Mouse (Mus musculus): Measurements from ENCODE around the gene Olfr1248.
"Not testable (repeated sequence)": the region's sequence is repeated elsewhere in the genome, so short reads cannot be mapped to it uniquely, and the experiment has no call there.

The Olfr1248 gene

DNA sequence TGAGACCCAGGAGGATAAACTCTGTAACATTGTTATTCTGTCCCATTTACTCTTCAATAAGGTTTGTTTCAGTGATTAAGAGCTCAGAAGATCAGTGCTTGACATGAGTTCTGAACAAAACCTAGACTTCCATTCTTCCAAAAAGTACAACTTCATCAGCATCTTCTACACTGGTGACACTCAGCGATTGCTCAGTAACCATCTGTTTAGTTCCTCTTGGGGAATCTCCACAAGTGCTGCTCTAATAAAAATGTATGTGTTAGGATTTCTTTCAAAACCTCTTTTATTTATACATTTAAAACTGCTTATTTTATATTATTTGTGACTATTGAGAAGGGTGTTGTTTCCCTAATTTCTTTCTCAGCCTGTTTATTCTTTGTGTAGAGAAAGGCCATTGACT, at the start of gene Olfr1248:
Gene Olfr1248, minus strand, starts transcription at position 101 of the 400 bp plus-strand sequence.
- not testable (repeated sequence) for DNase-seq (ENCODE audit: low spot score in 2 of 2)

- DNase-seq (ENCODE audit: low spot score in 2 of 2): no peak
These were observed 43.3 kb upstream of the Olfr1248 start, which contains the start of gene Olfr1250 for GRCm38 (mm10) chr2:89661367-89661766. TSS of gene Olfr1250 (minus strand) at chr2:89661467.

GRCm38 (mm10) chr2:89634883-89635282, 16.8 kb upstream of the Olfr1248 start, which contains the start of gene Olfr1249:
TSS of gene Olfr1249 (minus strand) at chr2:89634983.
- no peak for DNase-seq (ENCODE audit: low spot score in 2 of 2)

GRCm38 (mm10) chr2:89614030-89614429, 4.0 kb downstream of the Olfr1248 start, which contains the start of gene Olfr1247:
TSS of gene Olfr1247 (minus strand) at chr2:89614130.
- no peak for DNase-seq (ENCODE audit: low spot score in 2 of 2)

DNA sequence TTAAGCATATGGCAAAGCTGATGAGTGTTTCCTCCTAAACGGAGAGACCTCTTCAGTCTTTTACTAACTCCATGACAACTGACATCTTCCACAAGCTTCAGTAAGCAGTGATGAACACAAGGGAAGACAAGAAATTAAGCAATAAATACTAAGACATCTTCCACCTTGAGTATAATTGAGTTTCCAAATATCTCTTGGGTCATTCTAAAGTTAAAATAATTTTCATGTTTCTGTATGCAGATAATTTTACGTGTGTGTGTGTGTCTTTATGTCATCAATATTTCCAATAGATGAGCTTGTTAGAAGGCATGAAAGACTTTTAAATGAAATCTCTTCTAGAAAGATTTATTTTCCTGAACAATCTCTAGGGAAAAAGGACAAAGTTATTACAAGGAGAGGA, 25.0 kb downstream of the Olfr1248 start, which contains the start of gene Olfr1246:
Gene Olfr1246, minus strand, starts transcription at position 101 of the 400 bp plus-strand sequence.
- no peak for DNase-seq (ENCODE audit: low spot score in 2 of 2)

DNA sequence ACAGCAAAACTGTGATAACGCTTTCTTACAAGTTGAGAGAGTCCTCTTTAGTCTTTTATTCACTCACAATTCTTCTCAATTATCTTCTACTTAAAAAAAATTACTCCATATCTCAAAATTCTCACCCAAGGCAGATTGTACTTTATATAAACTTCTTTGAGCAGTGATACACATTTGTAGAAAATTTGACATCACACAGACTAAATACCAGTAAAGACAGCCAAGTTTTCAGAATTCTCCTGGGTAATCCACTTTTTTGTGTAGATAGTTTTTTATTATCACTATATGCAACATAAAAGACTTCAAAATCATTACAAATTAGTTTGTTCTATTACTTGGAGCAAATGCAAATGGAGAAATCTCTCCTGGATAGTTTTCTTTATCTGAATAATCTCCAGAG, 39.7 kb downstream of the Olfr1248 start, which contains the start of gene Olfr1245:
Gene Olfr1245, minus strand, starts transcription at position 101 of the 400 bp plus-strand sequence.
- no peak for DNase-seq (ENCODE audit: low spot score in 2 of 2)
